Mouse (Mus musculus): ENCODE data around the gene Oprm1. TPM values are rescaled to one million over a fixed set of nuclear protein-coding genes. Genes with fewer than 3 reads are reported as not detected.
"Not testable (repeated sequence)": the region's sequence is repeated elsewhere in the genome, so short reads cannot be mapped to it uniquely, and the experiment has no call there.

Gene Oprm1
- polyA plus RNA-seq, 1 experiment from 2014 or later: 3.4 TPM

GRCm38 (mm10) chr10:6848162-6848754, 90.0 kb downstream of the Oprm1 start:
- Histone ChIP-seq H3K9me3 (replicated peaks) (no peaks in the 10 kb centered on the region), H3K4me2 (no peak overlapping the region), H3K36me3 (no peaks in the 10 kb centered on the region), H3K9ac (replicated peaks) (no peak overlapping the region), H3K4me1 (no peaks in the 10 kb centered on the region), H3K27me3 (replicated peaks) (no peaks in the 10 kb centered on the region), H3K4me3 (replicated peaks) (no peak overlapping the region), H3K27ac (replicated peaks) (no peak overlapping the region)
- no peak for ATAC-seq (ENCODE audit: low FRiP score)
- 62% methylated on average over 7 of the region's 7 CpGs for WGBS

DNA sequence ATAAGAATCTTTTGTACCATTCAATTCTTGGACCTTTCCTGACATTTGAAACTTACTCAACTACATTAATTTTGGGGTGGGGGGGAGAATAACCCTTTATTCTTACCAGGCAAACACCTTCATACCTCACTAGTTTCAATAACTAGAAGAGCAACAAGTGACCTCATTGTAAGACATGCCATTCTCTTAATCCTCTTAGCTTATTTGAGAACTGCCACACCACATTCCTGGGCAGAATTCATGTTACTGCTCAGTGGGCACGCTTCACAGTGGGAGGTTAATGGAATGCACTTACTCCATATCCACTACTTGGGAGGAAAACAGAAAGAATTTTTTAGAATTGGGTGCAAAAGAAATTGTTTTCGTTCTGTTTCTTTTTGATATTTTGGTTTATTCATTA, 90.5 kb downstream of the Oprm1 start:
- Histone ChIP-seq H3K36me3 (no peaks in the 10 kb centered on the region), H3K27me3 (replicated peaks) (no peaks in the 10 kb centered on the region), H3K4me3 (replicated peaks) (no peak overlapping the region), H3K4me1 (no peaks in the 10 kb centered on the region), H3K9me3 (replicated peaks) (no peaks in the 10 kb centered on the region), H3K4me2 (no peak overlapping the region), H3K9ac (replicated peaks) (no peak overlapping the region), H3K27ac (replicated peaks) (no peak overlapping the region)
- 76% methylated on average over 2 of the region's 2 CpGs for WGBS
- no peak for ATAC-seq (ENCODE audit: low FRiP score)

GRCm38 (mm10) chr10:6855812-6856211, 97.5 kb downstream of the Oprm1 start:
- WGBS: 66% methylated on average over 3 of the region's 3 CpGs

GRCm38 (mm10) chr10:6871418-6872072, 113.2 kb downstream of the Oprm1 start:
- H3K9ac ChIP-seq (replicated peaks): no peak overlapping the region
- no peaks in the 10 kb centered on the region for H3K4me1 ChIP-seq
- no peak overlapping the region for H3K4me2 ChIP-seq
- H3K4me3 ChIP-seq (replicated peaks): no peak overlapping the region
- no peaks in the 10 kb centered on the region for H3K27me3 ChIP-seq (replicated peaks)
- H3K36me3 ChIP-seq: no peaks in the 10 kb centered on the region
- 83% methylated on average over 7 of the region's 7 CpGs for WGBS
- no peak overlapping the region for H3K27ac ChIP-seq (replicated peaks)
- no peak for ATAC-seq (ENCODE audit: low FRiP score)
- H3K9me3 ChIP-seq (replicated peaks): no peaks in the 10 kb centered on the region

More at GRCm38 (mm10) chr10:6855812-6856211, 97.5 kb downstream of the Oprm1 start:
- Histone ChIP-seq H3K4me2 (no peak overlapping the region), H3K27me3 (replicated peaks) (no peaks in the 10 kb centered on the region), H3K9me3 (replicated peaks) (no peaks in the 10 kb centered on the region), H3K9ac (replicated peaks) (no peak overlapping the region), H3K36me3 (no peaks in the 10 kb centered on the region), H3K27ac (replicated peaks) (no peak overlapping the region), H3K4me3 (replicated peaks) (no peak overlapping the region), H3K4me1 (no peaks in the 10 kb centered on the region)
- ATAC-seq (ENCODE audit: low FRiP score): no peak

GRCm38 (mm10) chr10:6873917-6874316, 115.6 kb downstream of the Oprm1 start:
- Histone ChIP-seq H3K36me3 (no peaks in the 10 kb centered on the region), H3K9me3 (replicated peaks) (no peaks in the 10 kb centered on the region), H3K27ac (replicated peaks) (no peak overlapping the region), H3K27me3 (replicated peaks) (no peaks in the 10 kb centered on the region), H3K4me2 (no peak overlapping the region), H3K4me3 (replicated peaks) (no peak overlapping the region), H3K4me1 (no peaks in the 10 kb centered on the region), H3K9ac (replicated peaks) (no peak overlapping the region)
- WGBS: 85% methylated on average over 1 of the region's 1 CpGs
- no peak for ATAC-seq (ENCODE audit: low FRiP score)

DNA sequence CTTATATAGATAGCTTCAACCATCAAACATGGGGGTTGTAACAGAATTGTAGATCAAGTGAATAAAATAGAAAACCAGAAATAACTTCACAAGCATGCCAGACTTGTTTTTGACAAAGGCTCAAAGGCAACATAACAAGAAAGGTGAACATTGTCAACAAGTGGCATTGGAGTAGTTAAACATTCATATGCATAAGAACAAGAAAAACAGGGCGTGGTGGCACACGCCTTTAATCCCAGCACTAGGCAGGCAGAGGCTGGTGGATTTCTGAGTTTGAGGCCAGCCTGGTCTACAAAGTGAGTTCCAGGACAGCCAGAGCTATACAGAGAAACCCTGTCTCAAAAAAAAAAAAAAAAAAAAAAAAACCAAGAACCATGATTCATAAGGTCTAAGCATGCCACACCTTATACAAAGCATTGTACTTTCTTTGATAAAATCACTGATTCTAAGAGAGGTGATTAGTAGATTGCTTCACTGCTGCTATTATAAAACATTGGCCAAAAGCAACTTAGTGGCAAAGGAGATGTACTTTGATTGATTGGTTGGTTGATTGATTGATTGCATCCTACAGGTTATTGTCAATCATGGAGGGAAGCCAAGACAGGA, 120.1 kb downstream of the Oprm1 start:
- ATAC-seq (ENCODE audit: low FRiP score): no peak
- no peak overlapping the region for H3K9ac ChIP-seq (replicated peaks)
- H3K4me3 ChIP-seq (replicated peaks): no peak overlapping the region
- WGBS: 91% methylated on average over 2 of the region's 2 CpGs
- H3K9me3 ChIP-seq (replicated peaks): no peaks in the 10 kb centered on the region
- no peaks in the 10 kb centered on the region for H3K27me3 ChIP-seq (replicated peaks)
- no peak overlapping the region for H3K4me2 ChIP-seq
- H3K36me3 ChIP-seq: no peaks in the 10 kb centered on the region
- no peaks in the 10 kb centered on the region for H3K4me1 ChIP-seq
- H3K27ac ChIP-seq (replicated peaks): no peak overlapping the region

- H3K27ac ChIP-seq (replicated peaks); H3K4me1 ChIP-seq; H3K27me3 ChIP-seq (replicated peaks); H3K4me3 ChIP-seq (replicated peaks); H3K9me3 ChIP-seq (replicated peaks); H3K9ac ChIP-seq (replicated peaks); ATAC-seq (ENCODE audit: low FRiP score); H3K4me2 ChIP-seq; H3K36me3 ChIP-seq: not testable (repeated sequence)
- 76% methylated on average over 1 of the region's 1 CpGs for WGBS
Measured at GRCm38 (mm10) chr10:6882041-6882440, 123.7 kb downstream of the Oprm1 start.

- Histone ChIP-seq H3K27me3 (replicated peaks) (no peaks in the 10 kb centered on the region), H3K36me3 (no peaks in the 10 kb centered on the region), H3K4me1 (no peaks in the 10 kb centered on the region), H3K4me3 (replicated peaks) (no peak overlapping the region), H3K4me2 (no peak overlapping the region), H3K9ac (replicated peaks) (no peak overlapping the region), H3K9me3 (replicated peaks) (no peaks in the 10 kb centered on the region), H3K27ac (replicated peaks) (no peak overlapping the region)
- 0% methylated on average over 1 of the region's 1 CpGs for WGBS
- no peak for ATAC-seq (ENCODE audit: low FRiP score)
Measured at GRCm38 (mm10) chr10:6885460-6885859, 127.2 kb downstream of the Oprm1 start.

GRCm38 (mm10) chr10:6889640-6890245, 131.4 kb downstream of the Oprm1 start:
- no peak overlapping the region for H3K9ac ChIP-seq (replicated peaks)
- no peak for ATAC-seq (ENCODE audit: low FRiP score)
- H3K4me2 ChIP-seq: no peak overlapping the region
- H3K4me1 ChIP-seq: no peaks in the 10 kb centered on the region
- 40% methylated on average over 5 of the region's 5 CpGs for WGBS
- no peak overlapping the region for H3K4me3 ChIP-seq (replicated peaks)
- H3K27ac ChIP-seq (replicated peaks): no peak overlapping the region
- H3K27me3 ChIP-seq (replicated peaks): no peaks in the 10 kb centered on the region
- H3K9me3 ChIP-seq (replicated peaks): no peaks in the 10 kb centered on the region
- H3K36me3 ChIP-seq: no peaks in the 10 kb centered on the region

DNA sequence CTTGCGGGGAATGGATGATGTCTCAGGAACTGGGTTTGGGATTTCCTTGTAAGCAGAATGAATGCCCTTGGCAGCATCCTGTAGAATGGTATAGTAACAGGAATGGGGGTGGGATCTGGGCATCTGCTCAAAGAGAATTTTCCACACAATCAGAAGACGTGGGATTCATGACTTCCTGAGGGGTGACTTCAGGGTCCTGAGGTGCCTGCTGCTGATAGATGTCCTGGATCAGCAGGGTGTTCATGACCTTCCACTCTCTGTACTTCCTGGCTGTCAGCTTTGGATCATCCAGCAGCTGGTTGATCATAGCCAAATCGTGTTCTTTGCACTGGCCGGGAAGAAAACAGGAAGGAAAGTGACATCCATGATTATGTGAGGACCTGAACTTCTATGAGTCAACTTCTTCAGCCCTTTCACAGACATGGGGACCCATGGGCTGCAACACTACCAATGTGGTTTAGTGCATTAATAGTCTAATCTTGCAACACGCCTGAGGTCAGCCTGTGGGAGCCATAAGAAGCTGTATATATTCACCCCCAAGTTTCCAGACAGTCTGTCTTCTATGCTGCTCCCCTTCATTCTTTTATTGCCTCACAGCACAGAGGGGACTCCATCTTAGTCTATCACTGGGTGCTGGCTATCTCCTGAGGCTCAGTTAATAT, 132.2 kb downstream of the Oprm1 start:
- WGBS: 78% methylated on average over 5 of the region's 5 CpGs
- no peaks in the 10 kb centered on the region for H3K4me1 ChIP-seq
- H3K9ac ChIP-seq (replicated peaks): no peak overlapping the region
- no peak for ATAC-seq (ENCODE audit: low FRiP score)
- H3K4me3 ChIP-seq (replicated peaks): no peak overlapping the region
- H3K27ac ChIP-seq (replicated peaks): no peak overlapping the region
- no peak overlapping the region for H3K4me2 ChIP-seq
- H3K36me3 ChIP-seq: no peaks in the 10 kb centered on the region
- H3K9me3 ChIP-seq (replicated peaks): no peaks in the 10 kb centered on the region
- H3K27me3 ChIP-seq (replicated peaks): no peaks in the 10 kb centered on the region

DNA sequence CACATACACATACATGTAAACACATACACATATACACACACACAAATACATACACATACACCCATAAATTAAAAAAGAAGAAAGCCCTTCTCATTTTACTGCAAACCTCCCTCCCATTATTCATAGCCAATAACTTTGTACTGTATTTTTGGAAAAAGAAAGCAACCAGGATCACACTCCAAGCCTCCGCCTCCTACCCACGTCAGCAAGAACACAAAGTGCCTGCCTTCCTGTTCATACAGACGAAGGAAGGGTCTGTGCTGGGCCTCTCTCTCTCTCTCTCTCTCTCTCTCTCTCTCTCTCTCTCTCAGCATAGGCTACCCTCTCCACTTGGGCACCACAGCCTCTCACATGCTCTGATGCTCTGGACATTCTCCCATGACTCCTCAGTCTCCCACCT, 137.5 kb downstream of the Oprm1 start:
- Histone ChIP-seq H3K9me3 (replicated peaks) (no peaks in the 10 kb centered on the region), H3K4me1 (no peaks in the 10 kb centered on the region), H3K27me3 (replicated peaks) (no peaks in the 10 kb centered on the region), H3K4me3 (replicated peaks) (no peak overlapping the region), H3K36me3 (no peaks in the 10 kb centered on the region), H3K4me2 (no peak overlapping the region), H3K27ac (replicated peaks) (no peak overlapping the region), H3K9ac (replicated peaks) (no peak overlapping the region)
- ATAC-seq (ENCODE audit: low FRiP score): no peak
- 76% methylated on average over 3 of the region's 3 CpGs for WGBS

Data from neural tube, embryonic 15.5 days (tissue).